Mouse (Mus musculus): ENCODE data around the gene Myl6. TPM values are rescaled to one million over a fixed set of nuclear protein-coding genes. Genes with fewer than 3 reads are reported as not detected.

Gene Myl6
- total RNA-seq (2021) = 100 to 1,000 TPM; 551 to 619 TPM

DNA sequence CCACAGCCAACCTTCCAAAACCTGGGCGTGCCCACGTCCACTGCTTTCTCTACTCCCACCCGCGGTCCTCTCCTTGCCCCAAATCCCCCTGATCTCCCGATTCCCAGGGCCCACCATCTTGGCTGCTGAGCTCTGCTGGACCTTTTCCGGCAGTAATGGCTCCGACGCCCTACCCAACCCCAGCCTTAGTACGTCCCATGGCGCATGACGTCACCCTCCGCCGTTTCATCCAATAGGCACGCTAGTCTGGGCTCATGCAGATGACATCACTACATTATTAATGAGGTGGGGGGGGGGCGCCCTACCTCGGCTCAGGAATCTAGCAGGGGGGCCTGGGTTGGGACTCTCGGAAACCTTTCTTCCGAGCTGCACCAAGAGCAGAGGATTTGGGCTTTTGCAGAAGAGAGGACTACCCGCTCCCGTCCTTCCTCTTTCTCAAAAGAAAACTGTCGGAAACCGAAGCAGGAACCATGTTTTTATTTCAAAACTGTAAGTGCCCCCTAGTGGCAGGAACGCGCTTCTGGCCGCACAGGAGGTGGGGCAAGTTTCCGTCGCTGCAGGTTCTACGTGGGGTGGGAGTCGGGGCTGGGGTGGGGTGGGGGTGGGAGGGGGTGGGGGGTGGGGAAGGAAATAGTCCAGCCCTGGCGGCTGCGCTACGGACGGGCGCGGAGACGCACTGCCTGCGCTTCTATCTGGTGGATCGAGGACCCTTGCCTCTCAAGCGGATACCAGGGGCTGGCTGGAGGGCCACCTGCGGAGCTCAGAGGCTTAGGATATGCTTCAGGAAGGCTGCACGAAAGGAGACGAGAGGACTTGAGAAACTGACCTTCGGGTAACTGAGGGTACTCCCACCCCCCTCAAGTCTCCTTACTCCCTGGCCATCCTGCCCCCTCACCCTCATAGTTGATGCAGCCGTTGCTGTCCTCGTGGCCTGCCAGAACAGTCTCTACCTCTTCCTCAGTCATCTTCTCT, at the start of gene Myl6:
Gene Myl6 (minus strand): TSS at position 451 of the 972 bp plus-strand sequence.
- DNase-seq (ENCODE audit: extremely low spot score in 1 of 2, low spot score in 1 of 2) = peak; percentile 97 to 98

DNA sequence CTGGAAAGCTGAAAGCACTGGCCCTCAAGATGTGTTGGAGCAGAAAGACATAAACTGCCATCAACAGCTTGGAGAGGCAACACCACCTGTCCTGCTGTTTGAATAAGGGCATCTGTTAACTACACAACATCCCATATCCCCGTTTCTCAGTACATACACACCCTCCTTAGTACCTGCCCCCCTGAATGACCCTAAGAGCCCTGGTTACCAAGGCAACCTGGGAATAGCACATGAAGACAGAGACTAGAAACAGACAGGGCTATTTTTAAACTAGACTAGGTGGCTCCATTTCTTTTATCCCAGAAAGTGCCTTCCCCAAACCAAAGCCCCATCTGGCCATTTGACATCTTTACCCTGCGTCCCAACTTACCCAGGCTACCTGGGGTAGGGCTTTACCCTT, 49.2 kb upstream of the Myl6 start:
- no peak for DNase-seq (ENCODE audit: extremely low spot score in 1 of 2, low spot score in 1 of 2)

DNA sequence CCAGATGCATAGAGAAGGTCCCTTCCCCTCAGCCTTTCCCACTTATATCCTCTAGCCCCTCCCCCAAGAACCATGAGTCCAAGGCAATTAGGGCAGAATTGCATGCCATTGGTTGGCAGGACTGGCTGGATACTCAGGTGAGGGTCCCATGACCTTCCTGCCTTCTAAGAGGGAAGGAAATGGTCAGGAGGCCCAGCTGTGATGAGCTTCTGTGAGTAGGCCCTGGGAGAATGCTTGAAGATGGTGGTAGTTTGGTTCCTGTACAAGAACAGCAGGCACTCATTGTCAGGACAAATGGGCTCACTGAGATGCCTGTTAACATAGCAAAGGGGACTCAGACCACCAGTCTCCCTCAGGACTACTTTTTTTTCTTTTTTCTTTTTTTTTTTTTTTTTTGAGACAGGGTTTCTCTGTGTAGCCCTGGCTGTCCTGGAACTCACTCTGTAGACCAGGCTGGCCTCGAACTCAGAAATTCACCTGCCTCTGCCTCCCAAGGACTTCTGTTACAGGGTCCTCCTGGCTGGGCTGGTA, 44.5 kb upstream of the Myl6 start:
- no peak for DNase-seq (ENCODE audit: extremely low spot score in 1 of 2, low spot score in 1 of 2)

DNA sequence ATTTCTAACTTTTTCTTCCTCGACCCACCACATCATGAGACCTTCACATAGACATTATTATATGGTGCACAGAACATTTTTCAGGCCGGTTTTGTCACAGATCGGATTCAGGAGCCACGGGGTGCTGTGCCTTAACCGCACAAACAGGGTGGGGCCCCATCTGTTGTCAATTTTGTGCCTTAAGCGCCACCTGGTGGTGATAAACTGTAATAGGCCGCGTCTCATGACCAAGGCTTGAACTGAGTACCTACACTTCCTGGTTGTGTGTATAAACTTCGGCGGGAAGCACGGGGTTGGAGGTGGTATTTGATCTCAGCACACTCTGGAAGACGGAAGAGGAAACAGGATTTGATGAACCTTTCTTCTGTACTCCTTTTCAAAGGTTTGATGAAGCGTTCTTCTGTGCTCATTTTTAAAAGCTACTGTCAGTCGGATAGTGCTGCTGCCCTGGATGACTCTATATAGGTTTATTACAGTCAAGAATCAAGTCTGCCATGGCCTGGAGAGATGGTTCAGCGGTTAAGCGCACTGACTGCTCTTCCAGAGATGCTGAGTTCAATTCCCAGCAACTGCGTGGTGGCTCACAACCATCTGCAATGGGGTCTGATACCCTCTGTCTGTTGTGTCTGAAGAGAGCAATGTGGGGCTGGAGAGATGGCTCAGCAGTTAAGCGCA, 42.5 kb upstream of the Myl6 start:
- DNase-seq (ENCODE audit: extremely low spot score in 1 of 2, low spot score in 1 of 2) = peak; percentile 69 to 83

DNA sequence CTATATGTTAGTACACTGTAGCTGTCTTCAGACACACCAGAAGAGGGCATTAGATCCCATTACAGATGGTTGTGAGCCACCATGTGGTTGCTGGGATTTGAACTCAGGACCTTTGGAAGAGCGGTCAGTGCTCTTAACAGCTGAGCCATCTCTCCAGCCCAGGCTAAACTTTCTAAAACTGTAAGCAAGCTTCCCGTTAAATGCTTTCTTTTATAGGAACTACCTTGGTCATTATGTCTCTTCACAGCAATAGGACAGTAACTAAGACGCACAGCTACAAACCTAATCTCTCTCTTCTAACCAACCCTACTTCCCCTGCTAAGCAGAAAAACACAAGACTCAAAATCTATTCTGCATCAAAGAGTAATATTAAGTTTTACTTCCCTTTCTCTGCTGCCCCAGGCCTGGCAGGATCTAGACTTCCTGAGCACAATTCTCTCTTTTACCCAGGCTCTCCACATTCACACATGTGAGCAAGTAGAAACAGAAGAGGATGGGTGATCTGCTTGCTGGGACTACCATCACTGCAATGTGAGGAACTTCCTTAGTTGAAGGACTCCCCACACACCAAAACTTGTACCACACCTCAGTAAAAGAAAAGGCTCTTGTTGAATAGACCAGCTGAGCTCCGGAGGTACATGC, 41.8 kb upstream of the Myl6 start:
- DNase-seq (ENCODE audit: extremely low spot score in 1 of 2, low spot score in 1 of 2) = no peak

DNA sequence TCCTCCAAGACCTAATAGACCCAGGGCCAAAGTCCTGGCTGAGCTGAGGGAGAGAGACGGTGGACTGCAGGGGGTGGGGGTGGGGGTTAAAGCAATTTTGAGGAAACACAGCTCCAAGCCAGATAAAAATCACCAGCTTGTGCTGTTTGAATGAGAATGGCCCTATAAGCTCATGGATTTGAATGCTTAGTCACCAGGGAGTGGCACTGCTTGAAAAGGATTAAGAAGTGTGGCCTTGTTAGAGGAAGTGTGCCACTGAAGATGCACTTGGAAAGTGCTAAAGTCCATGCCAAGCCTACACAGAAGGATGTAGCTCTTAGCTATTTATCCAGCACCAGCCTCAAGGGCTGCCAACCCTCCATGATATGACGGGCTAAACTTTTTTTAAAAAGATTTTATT, 41.3 kb upstream of the Myl6 start:
- DNase-seq (ENCODE audit: extremely low spot score in 1 of 2, low spot score in 1 of 2) = no peak

DNA sequence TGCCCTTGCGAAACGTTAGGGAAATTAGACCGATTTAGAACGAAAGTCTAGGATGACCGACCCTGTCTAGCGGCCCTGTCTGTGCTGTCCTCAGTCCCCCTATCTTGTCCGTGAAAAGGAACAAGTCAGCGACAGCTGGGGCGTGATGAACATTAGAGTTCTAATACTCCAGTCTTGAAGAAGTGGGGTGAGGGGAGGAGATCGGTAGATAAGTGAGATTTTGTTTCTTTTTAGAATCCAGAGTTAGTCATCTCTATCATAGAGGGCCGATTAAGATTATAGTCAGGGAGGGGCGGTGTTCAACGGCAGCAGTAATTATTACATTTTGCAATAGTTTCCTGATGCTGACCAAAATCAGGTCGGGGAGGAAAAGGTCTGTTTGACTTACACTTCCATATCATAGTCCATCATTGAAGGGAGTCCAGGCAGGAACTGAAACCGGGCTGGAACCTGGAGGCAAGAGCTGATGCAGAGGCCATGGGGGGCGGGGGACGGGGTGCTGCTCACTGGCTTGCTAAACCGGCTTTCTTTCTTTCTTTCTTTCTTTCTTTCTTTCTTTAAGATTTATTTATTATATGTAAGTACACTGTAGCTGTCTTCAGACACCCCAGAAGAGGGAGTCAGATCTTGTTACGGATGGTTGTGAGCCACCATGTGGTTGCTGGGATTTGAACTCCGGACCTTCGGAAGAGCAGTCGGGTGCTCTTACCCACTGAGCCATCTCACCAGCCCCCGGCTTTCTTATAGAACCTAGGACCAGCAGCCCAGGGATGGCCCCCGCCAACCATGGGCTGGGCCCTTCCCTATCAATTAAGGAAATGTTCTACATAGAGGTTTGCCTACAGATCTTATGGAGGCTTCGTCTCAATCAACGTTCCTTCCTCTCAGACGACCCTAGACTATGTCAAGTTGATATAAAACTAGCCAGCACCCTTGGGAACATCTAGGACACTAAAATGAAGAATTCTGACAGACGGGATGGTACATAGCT, 32.7 kb upstream of the Myl6 start:
- no peak for DNase-seq (ENCODE audit: extremely low spot score in 1 of 2, low spot score in 1 of 2)

DNA sequence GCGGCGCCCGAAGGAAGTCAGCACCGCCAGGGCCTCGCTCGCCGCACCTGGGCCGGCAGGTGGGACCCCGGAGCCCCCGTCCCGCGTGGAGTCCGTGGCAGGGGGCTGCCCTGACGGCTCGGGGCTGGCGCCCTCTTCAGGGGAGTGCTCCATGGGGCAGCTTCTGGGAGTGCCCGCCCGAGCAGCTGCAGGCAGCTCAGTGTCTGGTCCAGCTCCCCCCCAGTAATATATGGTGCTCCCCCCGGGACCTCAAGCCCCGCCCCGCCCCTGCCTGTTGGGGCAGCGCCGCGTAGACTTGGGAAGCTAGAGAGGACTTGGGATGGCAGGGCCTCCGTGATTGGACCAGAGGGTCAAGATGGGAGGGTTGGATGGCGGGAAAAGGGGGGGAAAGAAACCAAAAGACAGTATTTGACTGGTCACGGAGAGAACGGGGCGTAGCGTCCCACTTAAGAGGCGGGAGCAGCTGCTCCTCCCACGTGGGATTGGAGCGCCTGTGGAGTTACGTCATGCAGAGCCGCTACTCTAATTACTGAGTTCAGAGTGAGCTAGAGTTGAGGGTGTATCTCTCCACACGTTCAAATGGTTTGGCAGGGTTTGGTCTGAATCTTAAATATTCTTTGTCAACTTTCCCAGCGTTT, 31.8 kb upstream of the Myl6 start, which contains the start of gene Esyt1:
Gene Esyt1 (minus strand): TSS at position 201 of the 638 bp plus-strand sequence.
- peak; percentile 52 to 58 for DNase-seq (ENCODE audit: extremely low spot score in 1 of 2, low spot score in 1 of 2)

DNA sequence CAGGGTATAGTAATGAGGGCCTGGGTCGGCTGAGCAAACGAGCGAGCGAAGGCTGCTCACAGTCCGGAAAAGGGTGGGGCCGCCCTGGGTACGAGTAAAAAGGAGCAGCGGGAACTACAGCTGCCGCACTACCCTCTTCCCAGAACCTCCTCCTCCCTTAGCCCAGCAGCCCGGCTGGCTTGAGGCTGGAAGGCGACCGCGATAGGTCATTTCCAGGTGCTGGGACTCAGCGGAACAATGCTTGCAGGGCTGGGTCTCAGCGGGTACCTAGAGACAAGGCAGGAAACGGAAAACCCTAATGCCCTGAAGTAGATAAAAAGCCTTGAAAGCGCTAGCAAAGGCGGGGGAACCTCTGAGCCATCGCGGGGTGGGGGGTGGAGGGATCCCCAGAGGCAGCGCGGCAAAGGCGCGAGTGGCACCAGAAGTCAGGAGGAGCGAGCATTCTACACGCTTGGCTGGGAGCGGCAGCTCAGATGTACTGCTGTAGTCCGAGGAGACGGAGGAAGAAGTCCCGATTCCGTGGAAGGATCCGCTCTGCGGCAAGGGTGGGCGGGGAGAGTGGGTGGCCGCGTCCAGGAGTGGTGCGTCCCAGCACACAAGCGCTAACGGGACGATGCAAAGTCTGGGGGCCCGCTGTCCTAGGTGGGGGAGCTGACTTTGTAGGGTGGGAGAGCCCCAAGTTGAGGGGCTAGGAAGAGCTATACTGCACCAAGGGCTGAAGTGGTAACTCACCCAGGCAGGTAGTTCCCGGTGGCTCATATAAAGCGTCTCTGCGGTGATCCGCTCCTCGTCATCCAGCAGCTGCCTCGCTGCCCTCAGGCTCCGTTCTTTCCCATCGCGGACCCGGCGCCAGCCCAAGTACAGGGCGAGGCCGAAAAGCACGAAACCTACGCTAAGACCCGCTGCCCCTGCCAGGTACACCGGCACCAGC, 31.1 kb upstream of the Myl6 start:
- no peak for DNase-seq (ENCODE audit: extremely low spot score in 1 of 2, low spot score in 1 of 2)

DNA sequence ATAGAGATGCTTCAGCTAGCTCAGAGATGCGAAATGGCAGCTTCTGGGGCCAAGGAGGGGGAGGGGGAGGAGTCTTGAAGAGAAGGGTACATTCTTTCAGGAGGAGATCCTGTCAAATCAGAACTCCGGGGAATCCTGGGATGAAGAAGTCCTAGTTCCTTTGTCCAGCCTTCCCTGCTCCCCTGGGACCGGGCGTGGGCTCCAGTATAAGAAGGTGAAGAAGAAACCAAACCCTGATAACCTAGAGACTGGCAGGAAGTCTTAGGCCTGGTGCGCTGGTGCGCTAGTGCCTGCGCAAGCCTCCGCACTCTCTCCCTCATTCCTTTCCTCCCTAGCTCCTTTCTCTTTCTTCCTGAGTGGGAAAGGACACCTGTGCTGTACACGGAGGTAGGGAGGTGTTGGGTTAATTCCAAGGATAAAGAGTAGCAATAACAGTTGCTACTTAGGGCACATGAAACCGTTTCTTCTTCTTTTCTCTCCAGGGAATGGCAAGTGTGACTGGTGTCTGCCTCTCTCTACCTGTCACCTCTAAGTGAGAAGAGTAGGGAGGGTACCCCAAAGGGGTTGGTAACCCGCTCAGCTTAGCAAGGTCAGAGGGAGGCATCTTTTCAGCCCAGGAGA, 30.3 kb upstream of the Myl6 start:
- DNase-seq (ENCODE audit: extremely low spot score in 1 of 2, low spot score in 1 of 2) = no peak

DNA sequence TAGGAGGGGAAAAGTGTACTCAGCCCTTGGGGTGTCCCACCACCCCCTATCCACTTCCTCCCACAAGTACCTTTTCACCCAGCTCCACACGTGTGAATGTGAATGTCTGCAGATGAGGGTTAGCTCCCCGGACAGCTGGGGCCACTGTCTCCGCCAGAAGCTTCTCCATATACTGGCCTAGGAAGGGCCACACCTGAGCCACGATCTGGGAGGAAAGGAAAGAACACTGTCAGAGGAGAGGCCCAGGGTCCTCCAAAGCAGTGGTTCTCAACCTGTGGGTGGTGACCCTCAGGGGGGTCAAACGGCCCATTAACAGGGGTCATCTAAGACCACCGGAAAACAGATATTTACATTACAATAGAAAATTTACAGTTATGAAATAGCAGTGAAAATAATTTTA, 28.4 kb upstream of the Myl6 start:
- no peak for DNase-seq (ENCODE audit: extremely low spot score in 1 of 2, low spot score in 1 of 2)

DNA sequence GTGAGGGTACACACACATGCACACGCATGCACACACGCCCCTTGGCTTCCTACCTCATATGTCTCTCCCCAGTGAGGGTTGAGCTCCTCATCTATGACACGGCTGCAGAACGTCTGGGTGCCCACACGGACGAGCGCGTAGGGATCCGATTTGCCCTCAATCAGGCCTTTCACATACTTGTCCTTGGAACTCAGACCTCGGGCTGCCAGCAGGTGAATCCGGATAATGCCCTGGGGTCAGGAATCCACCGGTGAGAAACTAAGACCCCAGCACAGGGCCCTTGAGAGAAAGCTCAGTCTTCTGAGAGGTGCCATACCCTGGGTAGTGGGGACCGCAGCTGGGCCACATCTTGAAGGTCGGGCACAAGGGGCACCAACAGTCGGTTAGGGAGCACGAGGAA, 26.6 kb upstream of the Myl6 start:
- no peak for DNase-seq (ENCODE audit: extremely low spot score in 1 of 2, low spot score in 1 of 2)

DNA sequence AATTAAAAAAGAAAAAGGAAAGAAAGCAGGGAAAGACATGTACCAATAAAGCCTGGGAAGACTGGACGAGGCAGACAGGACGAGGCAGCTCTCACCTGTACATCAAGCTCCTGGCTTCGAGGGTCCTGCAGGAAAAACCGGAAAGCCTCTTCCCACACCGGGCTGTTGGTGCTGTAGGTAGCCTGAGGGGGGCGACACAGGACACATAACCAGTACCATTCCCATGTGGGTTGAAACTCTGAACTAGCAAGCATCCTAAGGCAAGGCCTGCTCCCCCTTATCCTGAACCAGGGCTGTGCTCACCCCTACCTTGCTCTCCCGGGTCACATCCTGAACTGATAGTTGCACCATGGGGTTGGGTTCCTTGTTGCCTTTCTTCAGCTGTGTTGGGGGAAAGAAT, 24.9 kb upstream of the Myl6 start:
- peak in 1 of 2 experiments; percentile 52 for DNase-seq (ENCODE audit: extremely low spot score in 1 of 2, low spot score in 1 of 2)

DNA sequence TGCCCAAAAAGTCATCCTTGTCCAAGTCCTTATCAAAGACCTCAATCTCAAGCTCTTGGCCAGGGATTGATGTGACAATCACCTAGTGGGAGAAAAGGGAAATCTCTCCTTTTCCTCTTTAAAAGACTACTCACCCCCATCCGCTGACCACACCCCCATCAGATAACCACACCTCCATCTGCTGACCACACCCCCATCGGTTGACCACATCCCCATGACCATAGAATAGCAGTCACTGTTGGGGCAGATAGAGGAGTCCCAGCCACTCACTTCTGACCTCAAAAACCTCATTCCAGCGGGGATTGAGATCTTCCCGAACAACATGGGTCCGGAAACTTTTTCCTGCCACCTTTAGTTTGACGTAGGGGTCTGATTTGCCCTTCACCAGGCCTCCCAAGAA, 22.7 kb upstream of the Myl6 start:
- no peak for DNase-seq (ENCODE audit: extremely low spot score in 1 of 2, low spot score in 1 of 2)

DNA sequence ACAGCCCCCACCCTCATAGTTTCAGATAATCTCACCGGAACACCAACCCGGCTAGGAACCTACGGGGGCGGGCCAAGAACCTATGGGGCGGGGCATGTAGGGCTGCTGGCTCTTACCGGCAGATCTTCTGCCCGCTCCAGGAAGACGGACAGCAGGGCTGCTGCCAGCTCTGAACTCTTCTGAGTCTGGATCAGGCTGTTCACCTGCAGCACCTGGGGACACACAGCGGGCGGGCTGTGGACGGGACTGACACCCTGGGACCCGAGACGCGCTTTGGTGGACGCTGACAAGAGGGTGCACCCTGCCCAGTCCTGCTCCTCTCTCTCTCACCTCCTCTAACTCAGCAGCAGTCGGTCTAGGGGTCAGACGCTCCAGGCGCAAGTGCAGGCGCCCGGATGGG, 22.1 kb upstream of the Myl6 start:
- no peak for DNase-seq (ENCODE audit: extremely low spot score in 1 of 2, low spot score in 1 of 2)

DNA sequence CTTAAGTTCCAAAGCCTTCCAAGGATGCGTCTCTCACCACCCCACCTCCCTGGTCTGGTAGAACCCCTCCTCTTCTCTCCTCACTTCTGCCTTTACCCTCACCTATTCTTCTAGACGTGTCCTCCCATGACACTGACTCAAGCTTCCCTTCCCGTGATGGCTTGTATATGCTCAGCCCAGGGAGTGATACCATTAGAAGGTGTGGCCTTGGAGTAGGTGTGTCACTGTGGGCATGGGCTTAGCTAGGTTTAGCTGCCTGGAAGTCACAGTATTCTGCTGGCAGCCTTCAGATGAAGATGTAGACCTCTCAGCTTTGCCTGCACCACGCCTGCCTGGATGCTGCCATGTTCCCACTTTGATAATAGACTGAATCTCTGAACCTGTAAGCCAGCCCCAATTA, 21.1 kb upstream of the Myl6 start:
- no peak for DNase-seq (ENCODE audit: extremely low spot score in 1 of 2, low spot score in 1 of 2)

DNA sequence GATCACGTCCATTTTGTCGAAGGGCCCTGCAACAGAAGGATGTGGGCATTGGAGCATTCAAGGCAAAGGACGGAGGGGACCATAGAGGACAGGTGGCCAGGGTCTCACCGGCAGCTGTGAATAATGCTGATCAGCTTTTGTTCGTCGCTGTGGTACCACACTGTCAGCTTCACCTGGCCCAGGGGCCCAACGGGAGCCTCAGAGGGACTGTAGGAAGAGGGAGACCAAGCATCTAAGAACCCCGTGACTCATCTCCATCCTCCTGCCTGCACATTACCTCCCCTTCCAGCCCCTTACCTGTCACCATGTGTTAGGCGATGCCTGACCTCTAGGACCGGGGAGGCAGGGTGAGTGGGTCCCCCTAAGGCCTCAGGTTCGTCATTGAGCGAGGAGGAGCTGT, 17.8 kb upstream of the Myl6 start:
- DNase-seq (ENCODE audit: extremely low spot score in 1 of 2, low spot score in 1 of 2) = no peak

DNA sequence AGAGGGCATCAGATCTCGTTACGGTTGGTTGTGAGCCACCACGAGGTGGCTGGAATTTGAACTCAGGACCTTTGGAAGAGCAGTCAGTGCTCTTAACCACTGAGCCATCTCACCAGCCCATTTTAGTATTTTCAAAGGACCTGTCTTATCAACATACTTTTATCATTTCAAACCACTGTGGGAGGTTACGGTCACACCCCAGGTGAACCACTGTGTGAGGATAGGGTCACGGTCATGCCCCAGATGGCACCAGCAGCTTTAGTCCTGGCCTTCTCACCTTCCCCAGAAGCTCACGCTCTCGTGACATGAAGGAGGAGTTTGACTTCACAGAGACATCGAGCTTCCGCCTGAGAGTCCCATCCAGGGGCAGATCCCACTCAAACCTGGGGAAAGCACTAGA, 17.2 kb upstream of the Myl6 start:
- DNase-seq (ENCODE audit: extremely low spot score in 1 of 2, low spot score in 1 of 2) = no peak

Data from layer of hippocampus, postnatal 25 days (tissue).